Mouse (Mus musculus): ENCODE measurements at regions not wholly inside any gene's neighbourhood (a gene's known extent, or its start where the extent isn't known, plus 50 kb on each side); places are given as distances from the start of the nearest gene placed in this dataset.

DNA sequence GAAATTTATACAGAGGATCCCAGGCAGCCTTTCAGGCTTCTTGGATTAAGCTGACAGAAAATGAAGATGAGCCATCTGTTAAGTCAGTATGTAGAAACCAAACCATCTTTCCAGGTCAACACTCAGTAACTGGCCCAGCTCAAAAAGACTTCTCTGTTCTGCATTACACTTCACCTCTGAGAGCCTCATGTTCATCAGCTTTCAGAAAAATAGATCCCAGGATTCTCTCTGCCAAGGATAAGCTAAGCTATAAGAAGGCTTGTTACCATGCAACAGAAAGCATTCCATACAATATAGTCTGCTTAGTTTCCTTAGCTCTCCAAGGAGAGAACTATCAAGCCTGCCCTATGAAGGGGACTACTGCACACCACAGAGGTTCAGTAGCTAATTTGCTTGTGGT is 170.1 kb upstream of the Zfp462 start:
- TF ChIP-seq CTCF (IDR thresholded peaks at IDR 0.05; ENCODE audit: low read depth) (no peak), EP300 (IDR thresholded peaks at IDR 0.05; ENCODE audit: low read depth) (no peak)

Data from liver, postnatal 0 days (tissue).